Mouse (Mus musculus) kidney, embryonic 14.5 days (tissue): Measurements from ENCODE around the gene Elmod3. TPM values are rescaled to one million over a fixed set of nuclear protein-coding genes. Genes with fewer than 3 reads are reported as not detected.

ENCODE experiments used
- ATAC-seq: fragments of 200-750 bp; cut with Nextera tagmentation; 2 replicates; pipeline ENCODE4 v1.8.0; 2017; ENCODE audit warnings: moderate number of reproducible peaks, mild to moderate bottlenecking, moderate TSS enrichment, moderate library complexity; ENCODE audit not compliant: low FRiP score, low TSS enrichment
- H3K27ac ChIP-seq: fragments of 300-500 bp; sonication (generic); 2 replicates; pipeline ENCODE4 v1.5.1; 2014; ENCODE audit warnings: low read depth, mild to moderate bottlenecking, low read length, moderate library complexity, mixed read lengths
- H3K27me3 ChIP-seq: fragments of 300-500 bp; sonication (generic); 2 replicates; pipeline ENCODE4 v1.6.1; 2014; ENCODE audit warnings: mild to moderate bottlenecking, low read length; ENCODE audit not compliant: control insufficient read depth, insufficient read depth
- H3K36me3 ChIP-seq: fragments of 300-500 bp; sonication (generic); 2 replicates; pipeline ENCODE4 v1.6.1; 2014; ENCODE audit warnings: low read length, mixed read lengths; ENCODE audit not compliant: control insufficient read depth, insufficient read depth
- H3K4me1 ChIP-seq: fragments of 300-500 bp; sonication (generic); 2 replicates; pipeline ENCODE4 v1.6.1; 2014; ENCODE audit warnings: low read length, mixed read lengths; ENCODE audit not compliant: control insufficient read depth, insufficient read depth
- H3K4me2 ChIP-seq: fragments of 300-500 bp; sonication (generic); replicated peaks from 2 replicates; pipeline ENCODE4 v1.6.1; 2014; ENCODE audit warnings: low read depth, mild to moderate bottlenecking, low read length
- H3K4me3 ChIP-seq: fragments of 300-500 bp; sonication (generic); 2 replicates; pipeline ENCODE4 v1.5.1; 2014; ENCODE audit warnings: mild to moderate bottlenecking, low read length
- H3K9ac ChIP-seq: fragments of 300-500 bp; sonication (generic); 2 replicates; pipeline ENCODE4 v1.6.1; 2014; ENCODE audit warnings: low read depth, mild to moderate bottlenecking, low read length, moderate library complexity
- H3K9me3 ChIP-seq: fragments of 300-500 bp; sonication (generic); 2 replicates; pipeline ENCODE4 v1.6.1; 2016; ENCODE audit warnings: low read length; ENCODE audit not compliant: control insufficient read depth
- WGBS: fragments of 180-500 bp; shearing (Covaris S2); extraction: QIAGEN DNeasy Blood & Tissue Kit; methylation state at CpG from one replicate; pipeline ENCODE4 v1.1.7; 2014; 5-methylcytosine and 5-hydroxymethylcytosine counted together
- polyA plus RNA-seq: library from polyadenylated mRNA; unstranded; fragments of >200 nt; fragmentation: Nextera tagmentation; extraction: Ambion mirVana; gene quantifications from 2 replicates; pipeline ENCODE4 v1.2.1, GENCODE M21; 2014

The Elmod3 gene
- polyA plus RNA-seq, 1 experiment from 2014 or later: 15.0 TPM

- Histone ChIP-seq H3K4me2 (no peak overlapping the region), H3K4me3 (no peak overlapping the region), H3K9ac (no peak overlapping the region), H3K27me3 (no peaks in the 10 kb centered on the region), H3K36me3 (peaks cover 21% of the 10 kb centered on the region), H3K9me3 (no peaks in the 10 kb centered on the region), H3K4me1 (peaks cover 17% of the 10 kb centered on the region), H3K27ac (no peak overlapping the region)
- 86% methylated on average over 12 of the region's 12 CpGs for WGBS
- ATAC-seq: no peak
These were observed 2.6 kb upstream of the Elmod3 start for GRCm38 (mm10) chr6:72600771-72601170.

DNA sequence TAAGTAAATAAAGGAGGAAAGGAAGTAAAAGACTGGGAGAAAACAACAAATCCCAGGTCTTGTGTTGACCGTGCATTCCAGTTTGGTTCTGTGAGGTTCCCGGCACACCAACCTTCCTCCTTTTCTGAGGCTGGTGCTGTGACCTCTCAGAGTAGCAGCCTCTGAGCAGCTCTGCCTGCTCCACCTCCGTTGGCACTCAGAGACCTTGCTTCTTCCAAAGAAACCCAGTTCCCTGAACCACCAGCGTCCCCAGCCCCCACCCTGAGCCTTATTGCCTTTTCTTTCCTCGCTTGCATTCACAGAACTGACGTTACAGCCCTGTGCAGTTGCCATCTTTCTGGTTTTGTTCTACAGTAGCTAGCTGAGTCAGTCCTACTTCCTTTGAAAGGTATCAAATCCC is 2.0 kb upstream of the Elmod3 start:
- WGBS: 80% methylated on average over 6 of the region's 6 CpGs
- peaks cover 17% of the 10 kb centered on the region; the same call in 1 of the 2 replicates for H3K36me3 ChIP-seq
- H3K9me3 ChIP-seq: no peaks in the 10 kb centered on the region
- H3K9ac ChIP-seq: no peak overlapping the region
- H3K4me3 ChIP-seq: no peak overlapping the region
- peaks cover 17% of the 10 kb centered on the region for H3K4me1 ChIP-seq
- no peak overlapping the region for H3K4me2 ChIP-seq
- no peak for ATAC-seq
- no peak overlapping the region for H3K27ac ChIP-seq
- H3K27me3 ChIP-seq: no peaks in the 10 kb centered on the region

DNA sequence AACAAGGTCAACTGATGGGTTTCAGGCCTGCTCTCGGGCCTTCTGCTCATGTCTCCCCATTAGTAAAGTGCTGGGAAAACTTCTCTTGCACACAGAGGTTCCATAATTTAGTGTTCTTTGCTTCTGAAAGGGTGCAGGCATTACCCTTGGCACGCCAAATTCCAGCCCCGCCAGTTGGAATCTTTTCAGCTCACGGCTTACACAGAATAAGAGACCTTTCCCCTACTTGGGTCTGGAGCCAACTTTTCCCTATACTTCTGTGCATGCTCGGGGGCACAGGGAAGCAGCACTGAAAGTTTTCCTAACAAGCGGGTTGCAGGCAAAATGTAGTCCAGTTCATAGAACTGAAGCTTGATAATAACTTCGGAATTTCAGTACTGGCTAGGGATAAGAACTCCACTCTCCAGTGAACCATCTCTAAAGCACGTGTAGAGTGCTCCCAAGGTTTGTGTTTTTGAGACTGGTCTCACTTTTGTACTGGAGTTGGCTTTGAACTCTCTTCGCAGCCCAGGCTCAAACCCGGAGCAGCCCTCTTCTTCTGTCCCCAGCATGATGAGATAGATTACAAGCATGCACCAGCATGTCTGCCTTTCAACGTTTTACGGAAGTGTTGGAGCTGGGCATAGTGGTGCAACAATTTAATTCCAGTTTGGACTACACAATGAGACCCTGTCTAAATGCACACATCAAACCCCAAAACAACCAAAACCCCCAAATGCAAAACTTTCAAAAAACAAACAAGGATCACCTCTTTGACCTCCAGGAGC is 761 bp upstream of the Elmod3 start:
- ATAC-seq: peak; percentile 11
- Histone ChIP-seq H3K36me3 (peaks cover 7% of the 10 kb centered on the region; the same call in 1 of the 2 replicates), H3K9ac (peak overlapping the region; percentile 64), H3K27me3 (no peaks in the 10 kb centered on the region), H3K27ac (peak overlapping the region; percentile 76), H3K4me1 (peaks cover 17% of the 10 kb centered on the region), H3K4me3 (peak overlapping the region; percentile 70), H3K4me2 (peak overlapping the region; percentile 64), H3K9me3 (no peaks in the 10 kb centered on the region)
- 43% methylated on average over 12 of the region's 12 CpGs for WGBS

DNA sequence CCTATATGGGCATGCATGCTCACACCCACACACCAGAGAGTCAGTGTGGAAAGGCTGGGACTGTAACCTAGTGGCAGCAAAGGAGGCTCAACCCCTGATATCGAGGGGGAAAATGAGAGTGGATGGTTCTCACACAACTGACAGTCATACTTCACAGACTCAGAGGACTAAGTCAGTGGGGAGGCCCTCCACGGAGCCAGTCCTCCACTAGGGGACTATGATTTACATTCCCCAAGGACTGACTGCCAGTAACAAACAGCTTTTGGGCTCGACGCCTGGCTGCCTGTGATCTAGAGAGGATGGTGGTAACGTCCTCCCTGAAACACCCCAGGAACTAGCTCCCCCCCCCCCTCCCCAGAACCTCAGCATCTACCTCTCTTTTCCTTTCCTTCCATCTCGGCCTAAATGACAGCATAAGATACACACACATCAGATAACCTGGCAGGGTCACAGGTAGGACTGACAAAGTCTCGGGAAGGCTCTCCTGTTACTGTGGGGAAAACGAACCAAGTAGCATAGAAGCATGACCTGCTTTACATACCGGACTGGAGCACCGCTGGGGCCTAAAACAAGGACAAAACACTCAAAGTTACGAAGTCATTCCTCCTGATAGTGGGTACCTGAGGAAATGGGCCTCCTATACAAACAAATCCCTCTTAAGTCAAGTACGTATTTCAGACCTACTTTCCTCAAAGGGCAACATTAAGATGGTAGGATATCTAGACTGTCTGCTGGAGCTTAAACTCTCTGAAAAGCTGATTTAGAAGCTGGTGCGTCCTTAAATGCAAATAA is 934 bp downstream of the Elmod3 start:
- H3K4me3 ChIP-seq: peak overlapping the region; percentile 70
- H3K9ac ChIP-seq: peak overlapping the region; percentile 64
- no peak overlapping the region for H3K27ac ChIP-seq
- H3K4me2 ChIP-seq: peak overlapping the region; percentile 64
- ATAC-seq: no peak
- no peaks in the 10 kb centered on the region for H3K9me3 ChIP-seq
- WGBS: 37% methylated on average over 13 of the region's 13 CpGs
- H3K4me1 ChIP-seq: peaks cover 17% of the 10 kb centered on the region
- H3K36me3 ChIP-seq: no peaks in the 10 kb centered on the region
- no peaks in the 10 kb centered on the region for H3K27me3 ChIP-seq

- Histone ChIP-seq H3K27me3 (no peaks in the 10 kb centered on the region), H3K9me3 (no peaks in the 10 kb centered on the region), H3K4me2 (no peak overlapping the region), H3K4me1 (peaks cover 11% of the 10 kb centered on the region), H3K36me3 (no peaks in the 10 kb centered on the region), H3K4me3 (no peak overlapping the region), H3K27ac (no peak overlapping the region), H3K9ac (no peak overlapping the region)
- 58% methylated on average over 5 of the region's 5 CpGs for WGBS
- no peak for ATAC-seq
These were observed 4.3 kb downstream of the Elmod3 start for GRCm38 (mm10) chr6:72593914-72594313.

GRCm38 (mm10) chr6:72593011-72593803 is 5.0 kb downstream of the Elmod3 start:
- WGBS: 78% methylated on average over 6 of the region's 6 CpGs
- Histone ChIP-seq H3K36me3 (no peaks in the 10 kb centered on the region), H3K4me1 (peaks cover 8% of the 10 kb centered on the region; the same call in 1 of the 2 replicates), H3K27ac (no peak overlapping the region), H3K27me3 (no peaks in the 10 kb centered on the region), H3K4me2 (no peak overlapping the region), H3K9me3 (no peaks in the 10 kb centered on the region), H3K4me3 (no peak overlapping the region), H3K9ac (no peak overlapping the region)
- ATAC-seq: no peak

- no peaks in the 10 kb centered on the region for H3K27me3 ChIP-seq
- ATAC-seq: no peak
- H3K4me2 ChIP-seq: no peak overlapping the region
- no peak overlapping the region for H3K9ac ChIP-seq
- no peak overlapping the region for H3K27ac ChIP-seq
- H3K4me1 ChIP-seq: no peaks in the 10 kb centered on the region
- H3K36me3 ChIP-seq: peaks cover 9% of the 10 kb centered on the region; the same call in 1 of the 2 replicates
- no peaks in the 10 kb centered on the region for H3K9me3 ChIP-seq
- no peak overlapping the region for H3K4me3 ChIP-seq
These were observed 8.1 kb downstream of the Elmod3 start for GRCm38 (mm10) chr6:72590111-72590510.

GRCm38 (mm10) chr6:72588307-72588706 is 9.9 kb downstream of the Elmod3 start:
- Histone ChIP-seq H3K27ac (no peak overlapping the region), H3K4me3 (no peak overlapping the region), H3K36me3 (peaks cover 9% of the 10 kb centered on the region; the same call in 1 of the 2 replicates), H3K27me3 (no peaks in the 10 kb centered on the region), H3K9me3 (no peaks in the 10 kb centered on the region), H3K4me1 (no peaks in the 10 kb centered on the region), H3K9ac (no peak overlapping the region), H3K4me2 (no peak overlapping the region)
- ATAC-seq: no peak
